Comparison of ENCODE assay signal across 27 mouse cellular contexts in the genomic region with DNA sequence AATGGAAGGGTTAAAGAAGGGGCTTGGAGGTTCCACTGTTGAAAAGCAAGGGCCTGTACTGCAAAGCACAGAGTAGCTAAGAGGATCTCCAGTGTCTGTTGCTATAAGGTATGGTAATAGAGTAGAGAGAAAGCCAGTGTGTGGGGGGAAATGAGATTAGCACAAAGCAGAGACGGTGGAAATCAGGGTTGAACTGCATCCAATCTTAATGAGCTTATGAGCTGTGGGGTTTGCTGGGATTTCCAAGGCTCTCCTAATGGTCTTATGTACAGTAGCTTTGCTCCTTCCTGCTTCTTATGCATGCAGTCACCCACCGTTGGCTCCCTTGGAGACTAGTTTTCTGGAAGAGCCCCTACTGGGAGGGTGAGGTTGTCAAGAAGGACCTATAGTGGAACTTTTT.
A peak's percentile ranks its signal among the peaks of the same experiment; 100 is the strongest.
DNase-seq lines count a peak whose midpoint lies in the region; ATAC-seq and TF ChIP-seq lines count a peak whose summit lies in the region.
"Had no signal": no experiment of that assay in that cellular context is flagged by ENCODE, and none has a peak within 500 bp of the region (broad histone marks: within the 10 kb centered on the region; RNA-seq: fewer than 3 reads in every experiment).

No protein-coding gene starts in this region.

- no peaks in the 10 kb centered on the region for H3K4me1 ChIP-seq in lung, embryonic 14.5 days (ENCODE audit: insufficient read depth)
- H3K4me1 ChIP-seq: embryonic facial prominence, embryonic 12.5 days; embryonic facial prominence, embryonic 15.5 days; forebrain, embryonic 12.5 days; forebrain, embryonic 15.5 days; heart, embryonic 12.5 days; heart, embryonic 15.5 days; hindbrain, embryonic 10.5 days; hindbrain, embryonic 13.5 days had no signal

- WGBS in lung, embryonic 14.5 days: 72% methylated on average over 2 of the region's 2 CpGs

- no peak for ATAC-seq in lung, embryonic 14.5 days (ENCODE audit: insufficient read depth)
- ATAC-seq in erythroblast, adult 5-6 weeks (replicated peaks; ENCODE audit: low FRiP score, poor library complexity, severe bottlenecking): no peak
- ATAC-seq: activated CD4-positive, CD25-positive, alpha-beta regulatory T cell, adult 4 months; CD4-positive, CD25-positive, alpha-beta regulatory T cell, adult 4 months; forebrain, embryonic 15.5 days; hindbrain, embryonic 16.5 days had no signal

- no peak overlapping the region for H3K4me3 ChIP-seq in lung, embryonic 14.5 days (ENCODE audit: low read depth, low read length)
- H3K4me3 ChIP-seq: embryonic facial prominence, embryonic 12.5 days; embryonic facial prominence, embryonic 15.5 days; erythroblast, embryonic 14.5 days; forebrain, embryonic 12.5 days; forebrain, embryonic 15.5 days; gastrocnemius, adult 2 months; heart, embryonic 12.5 days; heart, embryonic 15.5 days; hindbrain, embryonic 10.5 days; hindbrain, embryonic 13.5 days had no signal

- no peak overlapping the region for H3K9ac ChIP-seq in lung, embryonic 14.5 days
- H3K9ac ChIP-seq: embryonic facial prominence, embryonic 12.5 days; embryonic facial prominence, embryonic 15.5 days; forebrain, embryonic 12.5 days; forebrain, embryonic 15.5 days; heart, embryonic 12.5 days; heart, embryonic 15.5 days; hindbrain, embryonic 13.5 days had no signal

- no peak for TF ChIP-seq CTCF in lung, embryonic 14.5 days (IDR thresholded peaks at IDR 0.05; ENCODE audit: low read depth)

- DNase-seq in lung, embryonic 14.5 days: peak; percentile 9
- DNase-seq in lung, postnatal 4 days: no peak
- DNase-seq in retina, adult 2 months (ENCODE audit: low read depth, low spot score): peak; percentile 52
- DNase-seq in retina, embryonic 14.5 days (ENCODE audit: low spot score): no peak
- peak; percentile 74 for DNase-seq in retina, postnatal 1 day
- no peak for DNase-seq in B cell, adult 2 months
- DNase-seq: adrenal gland, adult 8-10 months; adrenal gland, postnatal 25 days; cerebellum, adult 11 months; gastrocnemius, postnatal 14 days; heart, adult 11 months; heart, postnatal 10 days; heart, postnatal 36 days had no signal

- H3K36me3 ChIP-seq in lung, embryonic 14.5 days (ENCODE audit: insufficient read depth): peaks cover 98% of the 10 kb centered on the region

- no peaks in the 10 kb centered on the region for H3K9me3 ChIP-seq in lung, embryonic 14.5 days (ENCODE audit: low read depth, low read length)
- H3K9me3 ChIP-seq: embryonic facial prominence, embryonic 12.5 days; embryonic facial prominence, embryonic 15.5 days; forebrain, embryonic 12.5 days; forebrain, embryonic 15.5 days; heart, embryonic 12.5 days; heart, embryonic 15.5 days; hindbrain, embryonic 10.5 days; hindbrain, embryonic 13.5 days had no signal

- H3K4me2 ChIP-seq in lung, embryonic 14.5 days: no peak overlapping the region
- H3K4me2 ChIP-seq: embryonic facial prominence, embryonic 12.5 days; embryonic facial prominence, embryonic 15.5 days; forebrain, embryonic 12.5 days; forebrain, embryonic 15.5 days; heart, embryonic 12.5 days; heart, embryonic 15.5 days; hindbrain, embryonic 13.5 days had no signal

- H3K27me3 ChIP-seq in lung, embryonic 14.5 days (ENCODE audit: insufficient read depth, low read length): no peaks in the 10 kb centered on the region
- H3K27me3 ChIP-seq: embryonic facial prominence, embryonic 12.5 days; embryonic facial prominence, embryonic 15.5 days; forebrain, embryonic 12.5 days; forebrain, embryonic 15.5 days; heart, embryonic 12.5 days; heart, embryonic 15.5 days; hindbrain, embryonic 13.5 days had no signal

- H3K27ac ChIP-seq in lung, embryonic 14.5 days (ENCODE audit: low read depth): no peak overlapping the region
- H3K27ac ChIP-seq: embryonic facial prominence, embryonic 12.5 days; embryonic facial prominence, embryonic 15.5 days; forebrain, embryonic 12.5 days; forebrain, embryonic 15.5 days; heart, embryonic 15.5 days; hindbrain, embryonic 10.5 days; hindbrain, embryonic 13.5 days had no signal

Comparison
In these comparisons a context has a peak if more than half of its experiments do, and no peak if none do; other contexts are left out.
1. DNase-seq: peak in lung, embryonic 14.5 days (single experiment), retina, adult 2 months (single experiment) and retina, postnatal 1 day (single experiment); none in lung, postnatal 4 days (0 of 2), retina, embryonic 14.5 days (single experiment) and B cell, adult 2 months (0 of 2).